Comparison of ENCODE assay signal across 18 mouse cellular contexts in the genomic region with DNA sequence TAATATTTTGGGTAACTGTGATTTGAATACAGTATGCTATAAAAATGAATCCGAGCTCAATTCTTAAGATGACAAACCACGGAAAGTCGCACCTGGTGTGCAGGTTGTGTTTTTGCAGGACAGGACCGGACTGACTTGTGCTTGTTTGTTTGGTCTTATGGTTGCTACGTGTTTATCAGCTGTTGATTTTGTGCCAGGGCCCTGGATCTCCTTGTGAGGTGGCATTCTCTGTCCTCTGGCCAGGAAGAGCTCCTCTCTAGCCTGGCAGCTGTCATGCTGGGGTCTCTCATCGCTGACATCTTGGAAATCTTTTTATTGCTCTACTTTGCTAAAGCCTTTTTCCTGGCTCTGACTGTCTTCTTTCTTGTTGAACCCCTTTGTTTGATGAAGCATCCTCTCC.
A peak's percentile ranks its signal among the peaks of the same experiment; 100 is the strongest.
DNase-seq lines count a peak whose midpoint lies in the region; ATAC-seq lines count a peak whose summit lies in the region.
"Had no signal": no experiment of that assay in that cellular context is flagged by ENCODE, and none has a peak within 500 bp of the region (broad histone marks: within the 10 kb centered on the region; RNA-seq: fewer than 3 reads in every experiment).

No protein-coding gene starts in this region.

- peak; percentile 93 for DNase-seq in heart, adult 11 months
- DNase-seq in left cerebral cortex, postnatal 4 days, result peak; percentile 20
- no peak for DNase-seq in left cerebral cortex, adult 9 months (ENCODE audit: low spot score in 2 of 2)
- DNase-seq in heart, adult 9 months (ENCODE audit: low spot score in 2 of 2), result peak; percentile 20 to 46
- peak; percentile 60 for DNase-seq in heart, postnatal 4 days
- no peak for DNase-seq in urinary bladder, adult 18-20 months (ENCODE audit: low spot score in 2 of 2)
- DNase-seq: adrenal gland, adult 2 months; adrenal gland, postnatal 25 days; cerebellum, adult 8-10 months; cerebellum, postnatal 25 days; forebrain, postnatal 0 days; kidney, adult 11 months; kidney, adult 9 months had no signal

- peaks cover 29% of the 10 kb centered on the region for H3K4me1 ChIP-seq in heart, embryonic 12.5 days (replicated peaks)

- H3K9ac ChIP-seq in heart, embryonic 12.5 days, result no peak overlapping the region
- H3K9ac ChIP-seq: embryonic facial prominence, embryonic 13.5 days; forebrain, embryonic 13.5 days; forebrain, postnatal 0 days; hindbrain, embryonic 13.5 days had no signal

- no peaks in the 10 kb centered on the region for H3K27me3 ChIP-seq in heart, embryonic 12.5 days (replicated peaks)
- H3K27me3 ChIP-seq: embryonic facial prominence, embryonic 13.5 days; hindbrain, embryonic 13.5 days had no signal

- no peak overlapping the region for H3K27ac ChIP-seq in heart, embryonic 12.5 days (ENCODE audit: poor library complexity, severe bottlenecking)
- H3K27ac ChIP-seq: embryonic facial prominence, embryonic 13.5 days; forebrain, embryonic 13.5 days; hindbrain, embryonic 13.5 days; hindbrain, postnatal 0 days had no signal

- ATAC-seq in heart, embryonic 12.5 days (ENCODE audit: insufficient number of reproducible peaks, low FRiP score), result no peak
- ATAC-seq: forebrain, embryonic 13.5 days; forebrain, postnatal 0 days; hindbrain, postnatal 0 days had no signal

- 80% methylated on average over 6 of the region's 6 CpGs for WGBS in heart, embryonic 12.5 days

- H3K36me3 ChIP-seq in heart, embryonic 12.5 days, result no peaks in the 10 kb centered on the region
- H3K36me3 ChIP-seq: embryonic facial prominence, embryonic 13.5 days; hindbrain, embryonic 13.5 days had no signal

- H3K4me2 ChIP-seq in heart, embryonic 12.5 days, result no peak overlapping the region
- H3K4me2 ChIP-seq: embryonic facial prominence, embryonic 13.5 days; forebrain, embryonic 13.5 days; hindbrain, embryonic 13.5 days had no signal

- H3K9me3 ChIP-seq in heart, embryonic 12.5 days (replicated peaks), result no peaks in the 10 kb centered on the region
- H3K9me3 ChIP-seq: embryonic facial prominence, embryonic 13.5 days; forebrain, embryonic 13.5 days; hindbrain, embryonic 13.5 days had no signal

- no peak overlapping the region for H3K4me3 ChIP-seq in heart, embryonic 12.5 days
- H3K4me3 ChIP-seq: embryonic facial prominence, embryonic 13.5 days; forebrain, embryonic 13.5 days; hindbrain, embryonic 13.5 days had no signal

- intact Hi-C loops in left cerebral cortex, postnatal 4 days (cut with DNase I), result no loop called here

Comparison
In these comparisons a context has a peak if more than half of its experiments do, and no peak if none do; other contexts are left out.
1. DNase-seq: peak in heart, adult 11 months (single experiment), left cerebral cortex, postnatal 4 days (single experiment), heart, adult 9 months (2 of 2) and heart, postnatal 4 days (single experiment); none in left cerebral cortex, adult 9 months (0 of 2) and urinary bladder, adult 18-20 months (0 of 2).